Mouse (Mus musculus) effector memory CD4-positive, alpha-beta T cell, adult 5 months (primary cell): ENCODE measurements around the gene 4930442H23Rik. TPM values are rescaled to one million over a fixed set of nuclear protein-coding genes. Genes with fewer than 3 reads are reported as not detected.

Source experiments
- polyA plus RNA-seq: library from polyadenylated mRNA; unstranded; fragments of 100-300 nt; shearing (Covaris generic); gene quantifications from one replicate; pipeline ENCODE4 v1.2.1, GENCODE M21; 2017

Gene 4930442H23Rik
- 0.70 TPM for polyA plus RNA-seq

GRCm38 (mm10) chr10:81183805-81184204 is at the start of gene 4930442H23Rik:
TSS of gene 4930442H23Rik (minus strand) at chr10:81183849.

DNA sequence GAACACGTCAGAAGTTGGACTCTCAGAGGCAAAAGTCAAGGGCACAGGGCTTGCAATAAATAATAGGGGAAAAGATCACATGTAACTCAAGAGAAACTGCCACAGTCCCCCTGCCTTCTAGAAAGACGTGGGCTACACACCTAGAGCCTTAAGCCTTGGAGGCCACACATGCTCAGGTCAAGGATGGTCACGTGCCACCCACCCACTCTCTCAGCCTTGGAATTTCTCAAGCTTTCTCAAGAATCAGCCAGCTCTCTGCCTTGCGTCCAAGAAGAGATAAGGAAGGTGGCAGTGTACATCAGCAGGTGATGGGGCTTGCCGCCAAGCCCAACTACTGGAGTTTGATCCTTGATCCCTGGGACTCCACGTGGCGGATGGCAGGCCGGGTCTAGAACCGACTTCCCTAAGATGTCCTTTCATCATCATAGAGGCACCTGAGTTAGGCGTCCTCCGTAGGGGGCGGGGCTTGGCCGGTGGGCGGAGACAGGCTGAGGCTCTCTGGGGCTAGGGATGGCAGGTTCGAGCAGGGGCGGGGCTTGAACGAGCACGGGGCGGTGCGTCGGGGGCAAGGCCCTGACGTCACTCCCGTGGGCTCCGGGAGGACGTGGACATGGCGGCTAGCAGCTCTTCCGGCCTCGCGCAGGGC is 49.1 kb upstream of the 4930442H23Rik start, which contains the start of gene Zfr2:
Gene Zfr2 (plus strand): TSS at position 576 of the 646 bp plus-strand sequence.

DNA sequence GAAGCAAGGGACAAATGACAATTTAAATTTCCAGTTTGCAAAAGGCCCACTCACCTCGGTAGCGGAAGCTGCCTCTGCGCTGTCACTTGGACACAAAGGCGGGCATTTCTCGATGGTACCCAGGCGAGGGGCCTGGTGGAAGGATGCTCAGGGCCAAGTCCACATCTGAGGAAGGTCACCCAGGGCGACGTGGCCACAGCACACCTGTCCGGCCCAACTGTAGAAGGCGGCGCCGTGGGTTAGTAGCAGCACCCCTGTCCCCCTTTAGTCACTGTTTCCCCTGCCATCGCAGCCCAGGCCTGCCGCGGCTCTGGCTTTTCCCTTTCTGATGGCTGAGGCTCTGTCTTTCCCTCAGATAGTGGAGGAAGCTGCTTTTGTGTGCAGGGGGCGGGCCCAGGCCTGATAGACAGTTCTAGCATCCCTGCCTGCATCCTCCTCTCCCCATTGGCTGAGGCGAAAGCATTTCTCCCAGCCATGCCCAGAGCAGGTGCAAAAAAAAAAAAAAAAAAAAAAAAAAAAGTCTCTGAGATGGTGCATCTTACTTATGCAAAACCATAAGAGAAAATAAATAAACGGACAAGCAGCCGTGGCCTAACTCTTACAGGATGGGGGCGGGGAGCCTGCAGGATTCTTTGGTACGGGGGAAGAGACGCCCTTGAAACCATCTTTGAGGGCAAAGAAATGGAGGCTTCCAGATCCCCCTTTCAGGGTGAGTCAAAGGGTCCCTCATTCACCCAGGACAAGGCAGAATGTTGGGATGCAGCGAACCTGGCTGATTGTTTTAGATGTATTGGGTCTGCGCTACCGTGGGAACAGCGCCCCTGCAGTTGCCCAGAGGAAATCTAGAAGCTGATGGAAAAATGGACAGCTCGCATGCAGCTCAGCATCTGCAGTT is 47.0 kb upstream of the 4930442H23Rik start, which contains the start of gene Atcay:
Gene Atcay (minus strand): TSS at position 396 of the 895 bp plus-strand sequence.

DNA sequence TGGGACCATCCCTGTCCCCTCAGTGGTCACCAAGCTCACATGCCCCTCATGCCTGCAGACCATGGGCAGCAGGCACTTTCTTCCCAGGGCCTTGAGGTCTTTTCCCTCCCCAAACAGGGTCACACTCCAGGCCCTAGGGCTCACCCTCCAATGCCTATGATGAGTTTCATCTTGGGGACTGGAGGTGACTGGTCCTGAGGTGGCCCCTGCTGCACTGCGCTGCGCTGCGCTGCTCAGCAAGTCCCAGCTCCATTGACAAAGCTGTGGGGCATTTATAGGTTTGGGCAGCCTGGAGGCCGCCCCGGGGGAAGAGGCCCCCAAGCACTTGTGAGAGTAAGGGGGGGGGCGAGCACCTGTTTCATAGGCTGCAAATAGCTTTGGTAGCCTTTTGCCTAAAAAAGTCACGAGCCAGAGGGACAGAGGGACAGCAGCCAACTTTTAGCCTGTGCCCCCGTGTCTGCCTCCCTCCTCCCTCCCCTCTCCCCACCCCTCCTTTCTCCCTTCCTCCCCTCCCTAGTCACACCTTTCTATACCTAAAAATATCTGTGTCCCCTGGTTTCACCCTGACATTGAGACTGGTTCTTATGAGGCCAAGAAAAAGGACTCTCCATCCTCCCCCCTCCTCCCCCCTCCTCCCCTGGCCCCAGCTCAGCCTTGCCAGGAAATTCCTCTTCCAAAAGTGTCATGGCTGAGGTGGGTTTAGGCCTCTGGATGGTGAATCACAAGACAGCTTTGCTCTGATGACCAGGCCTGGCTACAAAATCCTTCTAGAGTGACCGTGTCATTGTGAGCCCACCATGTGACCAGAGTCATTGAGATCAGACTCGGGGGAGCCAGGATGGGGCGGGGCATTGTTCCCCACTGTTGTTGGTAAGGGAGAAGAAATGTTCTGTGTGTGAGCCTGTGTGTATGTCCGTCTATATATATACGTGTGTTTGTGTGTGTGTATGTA is 18.4 kb upstream of the 4930442H23Rik start, which contains the start of gene Nmrk2:
Gene Nmrk2 (minus strand): TSS at position 245 of the 952 bp plus-strand sequence.

GRCm38 (mm10) chr10:81182336-81183333 is 1.0 kb downstream of the 4930442H23Rik start, which contains the start of gene Dapk3:
TSS of gene Dapk3 (plus strand) at chr10:81183005.

DNA sequence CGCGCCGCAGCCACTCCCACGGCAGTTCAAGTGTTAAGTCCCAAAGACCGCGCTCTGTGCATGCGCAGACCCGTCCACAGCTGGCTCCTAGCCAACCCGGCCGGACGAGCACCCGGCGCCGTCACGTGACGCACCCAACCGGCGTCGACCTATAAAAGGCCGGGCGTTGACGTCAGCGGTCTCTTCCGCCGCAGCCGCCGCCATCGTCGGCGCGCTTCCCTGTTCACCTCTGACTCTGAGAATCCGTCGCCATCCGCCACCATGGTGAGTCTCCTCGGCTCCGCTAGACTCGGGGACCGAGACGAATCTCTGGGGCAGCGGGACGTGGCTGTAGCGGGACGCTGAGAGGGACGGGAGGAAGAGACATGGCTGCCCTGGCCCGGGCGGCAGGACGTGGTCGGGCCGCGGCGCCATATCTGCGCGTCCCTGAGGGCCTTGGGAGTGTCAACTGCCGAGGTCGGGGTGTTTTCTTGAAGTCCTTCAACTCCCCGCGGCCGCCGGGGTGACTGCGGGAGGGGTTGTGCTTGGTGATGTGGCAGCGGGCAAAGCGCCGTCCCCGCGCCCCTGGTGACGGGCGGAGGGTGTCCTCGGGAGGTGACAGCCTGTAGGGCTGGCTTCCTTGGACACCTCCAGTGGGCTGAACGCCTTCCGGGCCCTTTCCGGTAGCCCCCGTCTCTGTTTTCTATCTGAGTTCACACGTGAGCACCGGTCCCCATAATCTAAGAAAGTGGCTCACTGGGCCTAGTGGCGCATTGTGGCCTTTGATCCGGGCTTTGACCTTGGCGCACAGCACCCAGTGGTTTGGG is 7.0 kb downstream of the 4930442H23Rik start, which contains the start of gene Eef2:
Gene Eef2 (plus strand): TSS at position 166 of the 806 bp plus-strand sequence.

GRCm38 (mm10) chr10:81167200-81168086 is 16.2 kb downstream of the 4930442H23Rik start, which contains the start of gene Pias4:
TSS of gene Pias4 (minus strand) at chr10:81167923.

DNA sequence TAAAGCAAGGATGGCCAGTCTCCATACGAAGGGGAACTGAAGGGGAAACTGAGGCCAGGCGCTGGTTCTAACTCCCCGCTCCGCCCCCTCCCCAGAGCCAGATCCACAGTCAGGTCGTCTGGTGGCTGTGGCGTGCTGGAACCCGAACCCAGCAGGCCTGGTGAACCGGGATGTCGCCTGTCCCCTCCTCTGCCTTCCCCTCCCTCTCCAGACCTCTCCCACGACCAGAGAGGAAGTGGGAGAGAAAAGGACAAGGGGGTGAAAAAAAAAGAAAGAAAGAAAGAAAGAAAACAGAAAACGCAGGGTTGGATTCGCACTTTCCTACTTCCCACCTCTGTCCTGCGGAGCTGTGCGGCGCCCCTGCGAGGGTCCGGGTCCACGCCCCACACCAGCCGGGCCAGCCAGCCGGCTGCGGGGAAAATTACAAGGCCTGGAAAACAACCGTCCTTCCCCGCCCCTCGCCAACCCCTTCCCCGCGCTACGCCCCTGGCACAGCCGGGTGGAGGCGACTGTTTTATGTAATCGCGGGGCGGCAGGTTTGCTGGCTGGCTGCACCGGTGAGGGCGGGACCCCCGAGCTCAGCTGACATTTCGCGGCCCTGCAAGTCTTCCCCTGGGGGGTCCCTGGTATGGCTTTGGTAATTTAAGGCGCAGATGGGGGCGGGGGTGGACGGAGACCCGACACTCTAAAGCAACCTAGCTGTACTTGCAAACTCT is 48.5 kb downstream of the 4930442H23Rik start, which contains the start of gene Zbtb7a:
Gene Zbtb7a (plus strand): TSS at position 255 of the 716 bp plus-strand sequence.

Other genes starting within 250 kb of the 4930442H23Rik start
- gene Gng7, start 168.9 kb downstream of the 4930442H23Rik start, polyA plus RNA-seq, result 0.67 TPM
- gene Diras1, start 158.2 kb downstream of the 4930442H23Rik start, polyA plus RNA-seq, result not detected
- gene Slc39a3, start 146.4 kb downstream of the 4930442H23Rik start, polyA plus RNA-seq, result 9.4 TPM
- 64.8 TPM for gene Sgta, start 123.7 kb downstream of the 4930442H23Rik start, polyA plus RNA-seq
- gene Thop1, start 113.8 kb downstream of the 4930442H23Rik start, polyA plus RNA-seq, result 6.2 TPM
- gene Creb3l3, start 85.0 kb downstream of the 4930442H23Rik start, polyA plus RNA-seq, result not detected
- 147 TPM for gene Map2k2, start 77.9 kb downstream of the 4930442H23Rik start, polyA plus RNA-seq
- gene Zbtb7a, start 48.6 kb downstream of the 4930442H23Rik start, polyA plus RNA-seq, result 74.9 TPM
- gene Pias4, start 15.9 kb downstream of the 4930442H23Rik start, polyA plus RNA-seq, result 39.4 TPM
- gene Eef2, start 7.2 kb downstream of the 4930442H23Rik start, polyA plus RNA-seq, result 872 TPM
- gene Dapk3, start 844 bp downstream of the 4930442H23Rik start, polyA plus RNA-seq, result 90.2 TPM
- 0.21 TPM for gene Nmrk2, start 18.2 kb upstream of the 4930442H23Rik start, polyA plus RNA-seq
- 5.9 TPM for gene Atcay, start 47.0 kb upstream of the 4930442H23Rik start, polyA plus RNA-seq
- gene Zfr2, start 49.3 kb upstream of the 4930442H23Rik start, polyA plus RNA-seq, result 5.5 TPM
- gene Matk, start 69.1 kb upstream of the 4930442H23Rik start, polyA plus RNA-seq, result 59.6 TPM
- 146 TPM for gene Mrpl54, start 83.1 kb upstream of the 4930442H23Rik start, polyA plus RNA-seq
- gene Apba3, start 83.1 kb upstream of the 4930442H23Rik start, polyA plus RNA-seq, result 40.4 TPM
- 10.0 TPM for gene Tjp3, start 107.7 kb upstream of the 4930442H23Rik start, polyA plus RNA-seq
- 81.0 TPM for gene Pip5k1c, start 109.1 kb upstream of the 4930442H23Rik start, polyA plus RNA-seq
- 42.4 TPM for gene Cactin, start 137.3 kb upstream of the 4930442H23Rik start, polyA plus RNA-seq
- gene Tbxa2r, start 144.9 kb upstream of the 4930442H23Rik start, polyA plus RNA-seq, result 14.6 TPM
- not detected for gene Gipc3, start 159.4 kb upstream of the 4930442H23Rik start, polyA plus RNA-seq
- 27.3 TPM for gene Hmg20b, start 166.6 kb upstream of the 4930442H23Rik start, polyA plus RNA-seq
- gene Mfsd12, start 173.6 kb upstream of the 4930442H23Rik start, polyA plus RNA-seq, result 3.1 TPM
- gene 4930404N11Rik, start 182.0 kb upstream of the 4930442H23Rik start, polyA plus RNA-seq, result not detected
- 46.9 TPM for gene Fzr1, start 194.7 kb upstream of the 4930442H23Rik start, polyA plus RNA-seq
- gene Dohh, start 200.6 kb upstream of the 4930442H23Rik start, polyA plus RNA-seq, result 41.2 TPM
- 1.6 TPM for gene Gm48551, start 200.6 kb upstream of the 4930442H23Rik start, polyA plus RNA-seq
- gene Gm48552, start 205.2 kb upstream of the 4930442H23Rik start, polyA plus RNA-seq, result 1.6 TPM
- gene Smim24, start 209.2 kb upstream of the 4930442H23Rik start, polyA plus RNA-seq, result 1.1 TPM